Comparison of ENCODE assay signal across 8 mouse cellular contexts in genomic region chr3:9067048-9067447, GRCm38 (mm10).
DNase-seq lines count a peak whose midpoint lies in the region; ATAC-seq and TF ChIP-seq lines count a peak whose summit lies in the region.

No protein-coding gene starts in this region.

- H3K36me3 ChIP-seq in forebrain, postnatal 0 days (ENCODE audit: insufficient read depth) = no peaks in the 10 kb centered on the region
- no peaks in the 10 kb centered on the region for H3K36me3 ChIP-seq in hindbrain, embryonic 11.5 days (ENCODE audit: control insufficient read depth, insufficient read depth, low read length)

- H3K4me3 ChIP-seq in forebrain, postnatal 0 days (ENCODE audit: low read depth, low read length) = no peak overlapping the region
- no peak overlapping the region for H3K4me3 ChIP-seq in hindbrain, embryonic 11.5 days (ENCODE audit: low read depth, low read length)

- no peaks in the 10 kb centered on the region for H3K4me1 ChIP-seq in forebrain, postnatal 0 days (ENCODE audit: insufficient read depth)
- H3K4me1 ChIP-seq in hindbrain, embryonic 11.5 days (replicated peaks; ENCODE audit: control insufficient read depth, insufficient read depth, low read length) = no peaks in the 10 kb centered on the region

- DNase-seq in MN1 (ENCODE audit: low spot score) = peak; percentile 61
- DNase-seq in forebrain, postnatal 0 days = peak; percentile 80
- peak; percentile 90 for DNase-seq in hindbrain, embryonic 11.5 days (ENCODE audit: low spot score)
- peak; percentile 87 to 97 for DNase-seq in layer of hippocampus, postnatal 25 days (ENCODE audit: extremely low spot score in 1 of 2, low spot score in 1 of 2)
- peak; percentile 84 to 93 for DNase-seq in right cerebral cortex, adult 2 months (ENCODE audit: low spot score in 2 of 2)
- DNase-seq in urinary bladder, adult 2 months (ENCODE audit: low spot score) = peak; percentile 76

- peak; percentile 81 for ATAC-seq in cerebellum, adult (ENCODE audit: insufficient number of reproducible peaks, low FRiP score, low TSS enrichment)
- ATAC-seq in forebrain, postnatal 0 days = peak; percentile 80
- ATAC-seq in hindbrain, embryonic 11.5 days (ENCODE audit: low FRiP score) = peak; percentile 38; the same call in 1 of the 2 replicates
- ATAC-seq in megakaryocyte-erythroid progenitor cell, adult 5-6 weeks (replicated peaks; ENCODE audit: low FRiP score, low TSS enrichment, poor library complexity, severe bottlenecking) = peak; percentile 74; the same call in 1 of the 2 replicates

- TF ChIP-seq CTCF in forebrain, postnatal 0 days (IDR thresholded peaks at IDR 0.05; ENCODE audit: low read depth) = peak; percentile 81

- no peak overlapping the region for H3K4me2 ChIP-seq in forebrain, postnatal 0 days (ENCODE audit: low read depth)
- no peak overlapping the region for H3K4me2 ChIP-seq in hindbrain, embryonic 11.5 days (replicated peaks; ENCODE audit: low read depth, low read length)

- H3K9me3 ChIP-seq in forebrain, postnatal 0 days (ENCODE audit: low read length) = no peaks in the 10 kb centered on the region
- no peaks in the 10 kb centered on the region for H3K9me3 ChIP-seq in hindbrain, embryonic 11.5 days (ENCODE audit: control insufficient read depth, low read length)

- H3K9ac ChIP-seq in forebrain, postnatal 0 days = no peak overlapping the region
- no peak overlapping the region for H3K9ac ChIP-seq in hindbrain, embryonic 11.5 days (ENCODE audit: low read depth, low read length)

- no peak overlapping the region for H3K27ac ChIP-seq in forebrain, postnatal 0 days (ENCODE audit: low read depth, low read length)
- no peak overlapping the region for H3K27ac ChIP-seq in hindbrain, embryonic 11.5 days (ENCODE audit: low read depth, low read length)

- no peaks in the 10 kb centered on the region for H3K27me3 ChIP-seq in forebrain, postnatal 0 days (ENCODE audit: insufficient read depth, low read length)
- no peaks in the 10 kb centered on the region for H3K27me3 ChIP-seq in hindbrain, embryonic 11.5 days (ENCODE audit: control insufficient read depth, insufficient read depth, low read length)

- 3% methylated on average over 12 of the region's 12 CpGs for WGBS in forebrain, postnatal 0 days
- WGBS in hindbrain, embryonic 11.5 days = 2% methylated on average over 12 of the region's 12 CpGs
